Mouse (Mus musculus): Measurements from ENCODE around the gene Lcn4.
"Not testable (repeated sequence)": the region's sequence is repeated elsewhere in the genome, so short reads cannot be mapped to it uniquely, and the experiment has no call there.

The Lcn4 gene

GRCm38 (mm10) chr2:26671182-26671581 lies at the start of gene Lcn4:
Gene Lcn4 (minus strand): TSS chr2:26671282.
- DNase-seq, result no peak

DNA sequence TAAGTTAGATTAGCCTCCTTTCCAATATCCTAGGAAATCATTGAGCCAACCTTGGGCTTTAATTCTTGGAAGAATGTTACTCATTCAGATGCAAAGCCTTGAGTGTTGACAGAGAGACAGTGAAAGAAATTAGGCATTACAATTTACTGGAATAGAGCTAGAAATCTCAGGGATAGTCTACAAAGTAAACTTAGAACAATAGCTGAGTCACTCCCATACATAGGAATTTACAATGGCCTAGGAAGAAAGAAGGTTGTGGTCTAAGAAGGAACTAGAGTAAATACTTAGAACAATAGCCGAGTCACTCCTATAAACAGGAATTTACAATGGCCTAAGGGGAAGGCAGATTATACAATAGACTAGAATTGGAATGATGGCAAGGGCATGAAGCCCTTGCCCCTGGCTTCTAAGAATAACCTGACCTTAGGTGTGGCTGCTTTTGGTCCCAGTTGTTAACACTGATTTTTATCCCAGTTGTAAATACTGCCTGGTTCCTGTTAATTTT lies 15.1 kb upstream of the Lcn4 start:
- DNase-seq, result no peak

- no peak for DNase-seq
These were observed 2.3 kb downstream of the Lcn4 start for GRCm38 (mm10) chr2:26668746-26669145.

GRCm38 (mm10) chr2:26663551-26663950 lies 7.5 kb downstream of the Lcn4 start:
- not testable (repeated sequence) for DNase-seq

- no peak for DNase-seq
These were observed 8.0 kb downstream of the Lcn4 start for GRCm38 (mm10) chr2:26663112-26663511.

GRCm38 (mm10) chr2:26662509-26662882 lies 8.6 kb downstream of the Lcn4 start:
- DNase-seq, result no peak

DNA sequence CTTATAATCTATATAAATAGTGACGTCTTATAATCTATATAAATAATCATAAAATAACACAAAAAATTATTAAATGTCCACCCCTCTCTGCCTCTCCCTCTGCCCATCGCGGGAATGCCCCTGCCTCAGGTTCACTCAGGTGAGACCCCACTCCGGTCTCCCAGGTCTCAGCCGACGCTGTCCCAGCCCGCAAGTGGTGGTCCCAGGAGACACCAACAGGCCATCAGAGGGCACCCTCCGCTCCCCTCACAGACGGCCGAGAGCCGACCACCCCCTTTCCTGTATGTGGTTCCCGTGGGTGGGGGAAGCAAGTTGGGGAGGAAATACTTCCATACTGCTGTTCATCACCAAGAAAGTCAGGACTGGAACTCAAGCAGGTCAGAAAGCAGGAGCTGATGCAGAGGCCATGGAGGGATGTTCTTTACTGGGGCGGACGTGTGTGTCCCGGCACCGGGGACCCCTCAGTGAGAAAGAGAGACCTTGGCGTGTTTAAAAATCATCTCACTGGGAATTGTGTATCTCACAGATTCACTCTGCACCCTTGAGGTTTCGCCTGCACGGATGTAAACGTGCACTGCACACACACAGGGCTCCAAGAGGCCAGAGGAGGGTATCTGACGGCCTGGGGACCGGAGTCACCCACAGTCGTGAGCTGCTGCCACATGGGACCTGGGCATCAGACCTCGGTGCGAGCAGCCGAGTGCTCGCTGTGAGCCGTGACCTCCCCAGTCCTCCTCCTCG lies 9.1 kb downstream of the Lcn4 start:
- DNase-seq, result no peak

- DNase-seq, result no peak
These were observed 9.8 kb downstream of the Lcn4 start for GRCm38 (mm10) chr2:26661143-26661752.

DNA sequence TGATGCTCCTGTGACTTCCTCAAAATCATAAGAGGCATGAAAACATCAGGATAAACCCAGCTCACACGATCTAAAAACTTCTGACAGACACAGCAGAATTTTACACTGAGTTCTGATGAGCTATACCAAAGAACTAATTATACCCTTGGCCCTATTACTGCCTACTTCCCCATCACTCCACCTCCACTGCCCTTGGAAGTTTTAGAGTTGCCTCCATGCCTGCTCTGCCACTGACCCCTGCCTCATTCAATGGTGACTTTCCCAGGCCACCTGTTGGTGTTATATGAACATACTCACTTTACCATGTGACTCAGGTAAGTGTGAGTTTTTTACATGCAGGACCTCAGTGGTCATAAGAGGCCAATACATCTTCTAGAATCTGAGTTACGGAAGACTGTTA lies 13.7 kb downstream of the Lcn4 start:
- DNase-seq, result no peak

- no peak for DNase-seq
These were observed 16.4 kb downstream of the Lcn4 start for GRCm38 (mm10) chr2:26654687-26655086.

DNA sequence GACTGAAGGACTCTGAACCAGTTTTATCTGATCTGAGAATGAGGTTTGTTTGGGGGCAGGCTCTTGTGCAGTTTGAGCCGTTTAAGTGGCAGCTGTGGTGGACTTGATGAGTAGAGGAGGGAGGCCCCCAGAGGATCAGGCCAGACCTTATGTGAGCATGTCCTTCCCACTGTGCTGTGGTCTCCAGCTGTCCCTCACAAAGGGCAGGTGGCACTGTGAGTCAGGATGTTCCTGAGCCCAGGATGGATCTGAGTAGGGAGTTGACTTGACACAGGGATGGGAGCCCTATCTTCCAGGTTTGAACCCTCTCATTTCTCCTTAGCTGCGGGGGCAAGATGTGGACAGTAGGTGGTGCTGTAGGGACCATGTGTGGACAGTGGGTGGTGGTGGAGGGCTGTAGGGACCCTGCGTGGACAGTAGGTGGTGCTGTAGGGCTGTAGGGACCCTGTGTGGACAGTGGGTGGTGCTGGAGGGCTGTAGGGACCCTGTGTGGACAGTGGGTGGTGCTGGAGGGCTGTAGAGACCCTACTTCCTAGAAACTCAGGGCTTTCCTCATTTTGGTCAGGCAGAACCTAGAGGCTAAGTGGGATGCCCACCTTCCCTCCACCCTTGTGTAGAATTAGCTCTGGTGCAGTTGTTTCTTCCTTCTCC lies 24.3 kb downstream of the Lcn4 start:
- peak; percentile 59 for DNase-seq

- DNase-seq, result no peak
These were observed 27.1 kb downstream of the Lcn4 start for GRCm38 (mm10) chr2:26643942-26644341.

GRCm38 (mm10) chr2:26641006-26641647 lies 30.0 kb downstream of the Lcn4 start:
- no peak for DNase-seq

GRCm38 (mm10) chr2:26639838-26640830 lies 30.9 kb downstream of the Lcn4 start:
- peak; percentile 95 for DNase-seq

GRCm38 (mm10) chr2:26639083-26639482 lies 32.0 kb downstream of the Lcn4 start:
- no peak for DNase-seq

- DNase-seq, result no peak
These were observed 32.5 kb downstream of the Lcn4 start for GRCm38 (mm10) chr2:26638572-26638971.

DNA sequence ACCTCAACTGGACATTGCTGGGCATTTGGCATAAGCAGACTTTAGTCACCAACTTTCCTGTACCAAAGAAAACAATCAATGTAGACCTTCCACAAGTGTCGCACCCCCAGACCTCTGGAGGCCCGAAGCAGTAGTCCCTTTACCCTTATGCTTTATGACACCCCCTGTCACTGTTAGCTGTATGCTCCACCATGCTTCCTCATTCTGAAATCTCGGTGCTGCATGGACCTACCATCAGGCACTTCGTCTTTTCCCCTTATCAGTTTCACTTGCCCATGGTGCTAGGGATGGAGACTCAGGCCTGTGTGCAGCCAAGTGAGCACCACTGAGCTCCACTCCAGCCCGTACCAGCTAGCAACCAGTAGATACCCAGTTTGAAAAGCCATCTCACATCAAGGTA lies 33.0 kb downstream of the Lcn4 start:
- no peak for DNase-seq

DNA sequence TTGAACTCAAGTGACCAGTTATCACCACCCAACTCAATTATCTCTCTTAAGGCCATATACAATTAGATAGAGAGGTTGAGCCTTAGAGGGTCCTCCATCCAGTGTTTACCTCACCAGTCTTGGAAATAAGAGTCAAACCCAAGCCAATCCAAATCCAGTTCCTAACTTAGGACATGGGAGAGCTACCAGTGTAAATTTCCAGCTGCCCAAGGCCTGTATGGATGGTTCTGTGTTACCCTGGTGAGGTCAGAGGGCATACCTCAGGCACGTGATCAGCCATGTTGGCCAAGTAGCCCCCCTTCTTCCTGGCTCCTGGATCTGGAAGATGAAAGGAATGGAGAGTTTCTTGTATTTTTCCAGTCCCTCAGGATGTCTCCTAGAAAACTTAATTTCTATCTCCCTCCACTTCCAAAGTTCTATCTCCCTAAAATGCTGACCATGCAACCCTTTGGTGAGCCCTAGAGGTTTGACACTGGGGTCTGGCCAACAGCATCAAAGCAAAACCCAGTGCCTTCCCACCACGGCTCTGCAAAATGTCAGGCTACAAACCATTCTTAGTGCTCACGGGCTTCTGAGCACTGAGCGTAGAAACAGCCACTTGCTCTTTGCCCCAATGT lies 33.7 kb downstream of the Lcn4 start:
- no peak for DNase-seq

GRCm38 (mm10) chr2:26636325-26636635 lies 34.8 kb downstream of the Lcn4 start:
- DNase-seq, result no peak

- no peak for DNase-seq
These were observed 35.4 kb downstream of the Lcn4 start for GRCm38 (mm10) chr2:26635489-26636324.
